Mouse (Mus musculus): Measurements from ENCODE around the gene Ubd. TPM values are rescaled to one million over a fixed set of nuclear protein-coding genes. Genes with fewer than 3 reads are reported as not detected.

Gene Ubd
- total RNA-seq (2012; rRNA removed) (not detected in 2 replicates), polyA plus RNA-seq (2012; ENCODE audit: insufficient read depth in 1 of 2, insufficient read length in 2 of 2, low read depth in 1 of 2, low replicate concordance in 2 of 2, missing spikeins in 1 of 2) (not detected)

DNA sequence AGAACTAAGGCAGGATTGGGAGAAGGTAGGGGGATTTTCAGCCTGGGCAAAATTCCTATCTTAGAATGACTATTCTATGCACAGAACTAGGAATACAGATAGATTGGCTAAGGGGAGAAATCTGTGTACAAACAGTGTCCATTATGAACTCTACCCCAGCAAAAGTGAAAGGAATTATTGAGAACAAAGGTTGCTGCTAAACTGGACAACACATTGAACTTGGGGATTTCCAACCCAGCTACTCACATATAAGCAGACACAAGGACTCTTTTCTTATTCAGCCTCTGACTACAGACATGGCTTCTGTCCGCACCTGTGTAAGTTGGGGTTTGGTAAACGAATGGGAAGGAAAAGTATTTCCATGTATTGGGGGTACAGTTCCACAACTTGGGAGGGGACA, at the start of gene Ubd:
Gene Ubd, plus strand, starts transcription at position 237 of the 400 bp plus-strand sequence.
- no peaks in the 10 kb centered on the region; a peak in 2 of 4 replicates for H3K27me3 ChIP-seq (ENCODE audit: control insufficient read depth in 1 of 2, insufficient read depth in 2 of 2, low read length in 2 of 2)
- DNase-seq (ENCODE audit: low read depth, low spot score): no peak
- TF ChIP-seq ZC3H11A (IDR thresholded peaks at IDR 0.05; ENCODE audit: low read depth, low read length) (no peak), TBP (IDR thresholded peaks at IDR 0.05; ENCODE audit: low read depth, low read length) (no peak), RAD21 (IDR thresholded peaks at IDR 0.05; ENCODE audit: low read depth, low read length) (no peak), USF2 (IDR thresholded peaks at IDR 0.05; ENCODE audit: borderline replicate concordance in 1 of 2, insufficient read depth in 1 of 2, low read depth in 1 of 2, low read length in 2 of 2) (no peak), RCOR1 (IDR thresholded peaks at IDR 0.05; ENCODE audit: low read depth, low read length) (no peak), POLR2A (IDR thresholded peaks at IDR 0.05; ENCODE audit: control insufficient read depth in 1 of 2, insufficient read depth in 1 of 2, low read depth in 1 of 2, low read length in 2 of 2, poor library complexity in 1 of 2) (no peak), ZKSCAN1 (IDR thresholded peaks at IDR 0.05; ENCODE audit: low read depth, low read length) (no peak), SIN3A (IDR thresholded peaks at IDR 0.05; ENCODE audit: low read length) (no peak), MYC (IDR thresholded peaks at IDR 0.05; ENCODE audit: low read depth, low read length) (no peak), MAX (IDR thresholded peaks at IDR 0.05; ENCODE audit: low read length) (no peak), JUND (IDR thresholded peaks at IDR 0.05; ENCODE audit: low read depth, low read length) (no peak), MYB (IDR thresholded peaks at IDR 0.05; ENCODE audit: low read depth, low read length) (no peak), EP300 (IDR thresholded peaks at IDR 0.05; ENCODE audit: low read depth in 1 of 2, low read length in 2 of 2) (no peak), KAT2A (conservative IDR thresholded peaks at IDR 0.05; ENCODE audit: low read depth, low read length) (no peak), CHD1 (IDR thresholded peaks at IDR 0.05; ENCODE audit: low read depth, low read length) (no peak), BHLHE40 (IDR thresholded peaks at IDR 0.05; ENCODE audit: borderline replicate concordance, low read depth, low read length) (no peak), MEF2A (IDR thresholded peaks at IDR 0.05; ENCODE audit: extremely low read depth, insufficient replicate concordance, low read depth, low read length, poor library complexity, severe bottlenecking) (no peak), UBTF (IDR thresholded peaks at IDR 0.05; ENCODE audit: borderline replicate concordance, insufficient read depth, low read depth, low read length) (no peak)
- no peaks in the 10 kb centered on the region for H3K9me3 ChIP-seq (replicated peaks; ENCODE audit: insufficient read depth, low read length)
- H3K27ac ChIP-seq (ENCODE audit: control insufficient read depth, low read depth, low read length): no peak within 1 kb of the TSS
- H3K4me3 ChIP-seq (ENCODE audit: control insufficient read depth in 1 of 2, insufficient read depth in 1 of 2, low read depth in 2 of 2, low read length in 2 of 2): no peak within 1 kb of the TSS
- no peaks in the 10 kb centered on the region for H3K36me3 ChIP-seq (ENCODE audit: control insufficient read depth in 1 of 2, insufficient read depth in 2 of 2, low read length in 2 of 2)
- H3K79me2 ChIP-seq (ENCODE audit: control insufficient read depth, insufficient read depth, low read length, poor library complexity): no peaks in the 10 kb centered on the region
- no peaks in the 10 kb centered on the region for H3K4me1 ChIP-seq (ENCODE audit: control insufficient read depth in 1 of 2, insufficient read depth in 2 of 2, low read length in 2 of 2)
- no peak within 1 kb of the TSS for H3K9ac ChIP-seq (ENCODE audit: control insufficient read depth, low read depth, low read length, poor library complexity, severe bottlenecking)

DNA sequence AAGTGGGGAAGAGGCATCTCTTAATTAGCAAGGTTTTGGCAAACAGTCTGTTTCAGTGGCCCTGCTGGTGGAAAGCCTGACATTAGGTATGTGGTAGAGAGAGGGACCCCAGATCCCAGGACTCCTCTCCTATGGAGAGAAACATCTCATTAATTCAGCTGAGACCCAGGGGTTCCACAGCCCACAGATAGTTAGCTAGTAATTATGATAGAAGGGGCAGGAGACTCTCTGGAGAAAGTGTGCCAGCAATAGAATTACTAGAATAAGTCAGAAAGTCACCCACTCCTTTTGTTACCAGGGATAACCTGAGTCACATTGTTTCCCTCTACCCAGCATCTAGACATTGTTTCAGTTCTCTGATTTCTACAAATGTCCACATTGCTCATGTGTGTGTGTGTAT, 32.3 kb upstream of the Ubd start, which contains the start of gene Olfr93:
Gene Olfr93, minus strand, starts transcription at position 101 of the 400 bp plus-strand sequence.
- H3K79me2 ChIP-seq (ENCODE audit: control insufficient read depth, insufficient read depth, low read length, poor library complexity): no peaks in the 10 kb centered on the region
- no peaks in the 10 kb centered on the region for H3K9me3 ChIP-seq (replicated peaks; ENCODE audit: insufficient read depth, low read length)
- H3K4me3 ChIP-seq (ENCODE audit: control insufficient read depth in 1 of 2, insufficient read depth in 1 of 2, low read depth in 2 of 2, low read length in 2 of 2): no peak within 1 kb of the TSS
- no peak within 1 kb of the TSS for H3K27ac ChIP-seq (ENCODE audit: control insufficient read depth, low read depth, low read length)
- H3K27me3 ChIP-seq (ENCODE audit: control insufficient read depth in 1 of 2, insufficient read depth in 2 of 2, low read length in 2 of 2): no peaks in the 10 kb centered on the region
- TF ChIP-seq E2F4 (IDR thresholded peaks at IDR 0.05; ENCODE audit: borderline replicate concordance, low read depth, low read length): no peak
- no peak for TF ChIP-seq MXI1 (IDR thresholded peaks at IDR 0.05; ENCODE audit: low read depth, low read length)
- no peak for TF ChIP-seq USF2 (IDR thresholded peaks at IDR 0.05; ENCODE audit: borderline replicate concordance in 1 of 2, insufficient read depth in 1 of 2, low read depth in 1 of 2, low read length in 2 of 2)
- H3K36me3 ChIP-seq (ENCODE audit: control insufficient read depth in 1 of 2, insufficient read depth in 2 of 2, low read length in 2 of 2): no peaks in the 10 kb centered on the region
- H3K9ac ChIP-seq (ENCODE audit: control insufficient read depth, low read depth, low read length, poor library complexity, severe bottlenecking): no peak within 1 kb of the TSS
- no peaks in the 10 kb centered on the region for H3K4me1 ChIP-seq (ENCODE audit: control insufficient read depth in 1 of 2, insufficient read depth in 2 of 2, low read length in 2 of 2)
- no peak for DNase-seq (ENCODE audit: low read depth, low spot score)
